Mouse (Mus musculus) embryo, embryonic 11 days (tissue): ENCODE data around the gene Tcte2.

Experiments
- DNase-seq: peaks from one replicate; pipeline ENCODE4 v3.0.0-alpha.2; 2015

The Tcte2 gene

DNA sequence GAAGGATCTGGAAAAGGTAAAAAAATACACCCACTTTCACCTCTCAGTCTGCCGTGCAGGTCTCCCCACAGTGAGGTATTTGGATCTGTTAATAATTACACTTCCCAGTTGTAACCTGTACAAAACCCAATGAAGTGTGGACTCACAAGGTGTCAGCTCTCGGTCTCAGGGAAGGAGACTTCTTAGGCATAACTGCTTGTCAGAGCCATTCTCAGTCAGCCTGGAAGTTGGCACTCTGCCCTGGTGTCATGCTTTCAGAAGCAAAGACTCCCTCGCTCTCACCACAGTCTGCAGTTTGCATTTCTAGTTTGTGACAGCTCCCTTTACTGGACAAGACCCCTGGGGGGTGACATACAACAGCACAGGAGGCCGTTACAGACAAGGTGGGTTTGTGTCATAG, 16.8 kb downstream of the Tcte2 start:
- DNase-seq, result no peak

DNA sequence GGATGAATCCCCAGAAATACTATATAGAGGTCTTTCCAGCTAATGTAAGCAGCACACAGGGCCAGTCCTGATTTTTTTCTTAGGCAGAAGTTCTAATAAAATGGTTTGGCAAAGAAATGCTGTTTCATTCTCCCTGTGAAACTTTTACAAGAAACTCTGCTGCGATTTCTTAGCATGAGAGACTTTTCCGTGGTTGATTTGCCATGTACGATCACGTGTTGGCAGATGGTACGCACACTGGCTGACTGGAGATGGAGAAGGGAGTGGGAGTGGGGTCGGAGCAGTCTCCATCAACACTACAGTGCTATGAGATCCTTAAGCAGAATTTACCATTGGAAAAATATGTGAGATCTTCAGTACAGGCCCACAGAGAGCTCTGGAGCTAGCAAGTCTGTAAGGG, 17.4 kb downstream of the Tcte2 start:
- DNase-seq, result no peak

DNA sequence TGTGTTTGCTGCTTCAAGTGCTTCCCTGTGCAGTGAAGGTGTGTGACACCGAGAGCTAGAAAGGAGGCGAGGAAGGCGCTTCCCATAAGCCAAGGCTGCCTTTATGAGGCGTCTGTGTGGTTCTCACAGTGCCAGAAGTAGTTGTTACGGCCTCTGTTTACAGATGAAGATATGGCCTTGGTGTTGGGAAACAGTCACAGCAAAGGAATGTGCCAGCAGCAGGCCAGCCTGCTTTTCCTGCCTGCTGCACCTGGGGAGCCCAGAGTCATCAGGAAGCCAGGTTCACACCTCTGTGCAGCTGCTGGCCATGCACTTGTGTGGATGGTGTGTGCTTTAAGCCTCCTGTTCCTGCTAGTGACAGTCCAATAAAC, 17.9 kb downstream of the Tcte2 start:
- DNase-seq, result no peak

DNA sequence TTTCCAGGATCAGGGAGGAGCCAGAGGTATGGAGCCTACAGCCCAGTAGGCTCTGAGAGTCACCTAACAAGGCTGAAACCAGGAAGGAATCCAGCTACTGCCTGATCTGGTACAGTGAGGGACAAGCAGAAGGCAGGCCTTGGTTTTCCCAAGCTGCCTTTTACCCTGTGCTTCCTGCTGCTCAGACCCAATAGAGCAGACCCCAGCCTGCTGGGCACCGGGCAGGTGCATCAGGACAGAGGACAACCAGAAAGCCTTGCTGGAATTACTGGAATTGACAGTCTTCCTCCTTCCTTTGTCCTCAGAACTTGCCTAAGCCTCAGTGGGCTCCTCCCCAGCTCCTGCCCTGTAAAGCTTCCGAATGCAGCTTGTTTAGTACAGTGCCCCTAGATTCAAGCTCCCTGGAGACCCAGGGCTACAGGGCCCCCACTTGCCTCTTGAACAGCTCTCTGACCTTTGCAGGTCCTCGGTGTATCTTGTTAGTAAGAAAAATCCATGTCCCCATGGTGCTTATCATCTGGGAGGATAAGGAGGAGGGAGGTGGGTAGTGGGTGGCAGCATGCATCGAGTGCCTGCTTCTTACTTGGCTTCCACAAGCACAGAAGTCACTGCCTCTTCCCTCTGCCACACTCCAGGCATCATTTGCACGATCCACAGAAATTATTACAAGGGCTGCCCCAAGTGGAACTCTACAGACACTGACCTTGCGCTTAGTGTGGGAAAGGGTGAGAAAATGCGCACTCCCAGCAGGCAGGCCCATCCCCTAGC, 18.5 kb downstream of the Tcte2 start:
- no peak for DNase-seq

- no peak for DNase-seq
Measured at GRCm38 (mm10) chr17:13742334-13742733, 19.3 kb downstream of the Tcte2 start.

DNA sequence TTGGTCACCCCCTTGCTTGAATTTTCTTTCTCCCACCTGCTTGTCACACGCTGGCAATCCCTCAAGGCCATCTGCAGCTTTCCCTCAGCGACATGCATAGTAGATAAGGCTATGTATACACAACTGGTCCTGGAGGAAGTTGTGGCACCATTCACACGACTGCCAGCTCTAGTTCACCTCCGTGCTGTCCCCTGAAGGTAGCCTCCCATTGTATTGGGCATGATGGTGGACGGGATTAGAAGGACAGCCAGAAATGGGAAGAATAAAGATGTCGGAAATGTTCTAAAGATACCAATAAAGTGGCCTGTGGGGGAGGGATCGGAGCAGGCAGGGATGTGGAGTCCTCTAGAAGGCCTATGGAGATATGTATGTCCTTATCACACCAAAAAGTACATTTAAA, 20.0 kb downstream of the Tcte2 start:
- no peak for DNase-seq

DNA sequence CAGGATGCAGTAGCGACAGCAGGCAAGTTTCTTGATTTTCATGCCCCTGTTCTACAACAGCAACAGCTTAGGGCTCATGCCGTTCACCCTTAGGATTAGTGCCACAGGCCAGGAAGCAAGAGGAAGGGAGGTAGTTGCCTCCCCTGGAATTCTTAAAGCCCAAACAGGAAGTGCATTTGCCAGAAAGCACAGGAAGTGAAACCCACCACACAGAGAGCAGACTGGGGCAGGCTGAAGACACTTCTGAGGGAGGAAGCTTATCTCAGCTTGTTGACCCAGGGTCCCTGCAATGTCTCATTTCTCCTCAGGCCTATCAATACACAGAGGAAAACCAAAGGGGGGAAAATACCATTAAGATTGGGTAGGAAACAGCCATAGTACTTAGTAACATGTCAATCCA, 20.8 kb downstream of the Tcte2 start:
- no peak for DNase-seq

DNA sequence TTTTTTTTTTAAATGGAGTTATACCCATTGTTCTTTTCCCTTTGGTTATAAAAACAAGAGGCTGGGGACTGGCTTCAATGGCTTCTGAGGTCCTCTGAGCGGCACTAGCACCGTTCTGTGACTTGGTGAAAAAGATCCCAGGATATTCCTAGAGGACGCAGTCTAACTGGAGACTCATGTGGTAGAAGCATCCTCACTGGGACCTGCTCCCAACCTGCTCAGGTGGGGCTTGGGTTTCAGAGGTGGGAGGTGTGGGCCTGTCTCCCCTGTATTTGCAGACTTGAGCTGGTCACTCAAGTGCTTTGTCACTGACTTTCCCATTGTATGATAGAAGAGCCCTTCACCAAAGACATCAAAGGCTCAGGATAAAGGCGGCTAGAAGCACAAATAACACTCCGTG, 21.6 kb downstream of the Tcte2 start:
- DNase-seq, result no peak

- DNase-seq, result no peak
Measured at GRCm38 (mm10) chr17:13738916-13739315, 22.7 kb downstream of the Tcte2 start.

DNA sequence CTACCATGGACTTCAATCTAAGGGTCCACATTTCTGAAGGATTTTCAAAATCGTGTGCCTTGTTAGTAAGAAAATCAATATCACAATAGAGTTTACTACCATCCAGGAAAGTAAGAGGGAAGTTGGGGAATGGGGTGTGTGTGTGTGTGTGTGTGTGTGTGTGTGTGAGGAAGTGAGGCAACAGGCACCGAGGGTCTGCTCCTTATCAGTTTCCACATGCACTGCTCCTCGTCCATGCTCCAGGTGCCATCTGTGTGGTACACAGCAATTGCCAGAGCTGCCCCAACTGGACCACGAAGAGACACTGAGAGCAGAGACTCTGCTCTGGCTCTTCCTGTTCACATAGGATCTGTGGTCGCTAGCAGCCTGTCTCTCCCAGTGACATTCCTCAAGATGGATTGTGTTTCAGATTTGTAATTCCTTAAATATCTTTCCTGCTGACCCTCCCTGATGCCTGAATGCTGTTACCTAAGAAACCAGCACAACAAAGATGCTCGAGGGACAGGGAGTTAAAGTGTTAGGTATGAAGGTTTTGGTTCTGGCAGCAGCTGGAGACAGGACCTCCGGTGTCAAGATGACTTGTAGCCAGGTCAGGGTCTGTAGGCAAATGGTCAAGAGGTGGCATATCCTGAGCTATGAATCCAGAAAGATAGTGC, 23.4 kb downstream of the Tcte2 start:
- DNase-seq, result no peak

DNA sequence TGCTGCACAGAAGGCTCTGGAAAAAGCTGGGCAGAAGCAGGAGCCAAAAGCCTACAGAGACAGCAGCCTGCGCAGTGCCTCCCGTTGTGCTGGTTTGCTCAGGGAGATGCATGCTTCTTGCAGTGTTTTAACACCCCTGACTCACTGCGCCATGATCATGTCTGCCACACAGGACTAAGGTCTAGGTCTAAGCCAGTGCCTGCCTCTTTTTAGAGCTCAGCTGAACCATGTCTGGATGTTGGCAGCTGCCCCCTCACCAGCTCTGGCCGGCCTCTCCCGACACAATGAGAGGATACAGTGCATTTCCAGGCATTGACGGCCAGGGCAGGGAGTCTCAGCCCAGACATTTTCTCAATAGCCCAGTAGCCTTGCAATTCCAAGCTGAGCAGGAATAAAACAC, 24.3 kb downstream of the Tcte2 start:
- DNase-seq, result no peak

GRCm38 (mm10) chr17:13735803-13736282, 25.8 kb downstream of the Tcte2 start:
- DNase-seq, result no peak

GRCm38 (mm10) chr17:13735057-13735456, 26.6 kb downstream of the Tcte2 start:
- DNase-seq, result no peak

DNA sequence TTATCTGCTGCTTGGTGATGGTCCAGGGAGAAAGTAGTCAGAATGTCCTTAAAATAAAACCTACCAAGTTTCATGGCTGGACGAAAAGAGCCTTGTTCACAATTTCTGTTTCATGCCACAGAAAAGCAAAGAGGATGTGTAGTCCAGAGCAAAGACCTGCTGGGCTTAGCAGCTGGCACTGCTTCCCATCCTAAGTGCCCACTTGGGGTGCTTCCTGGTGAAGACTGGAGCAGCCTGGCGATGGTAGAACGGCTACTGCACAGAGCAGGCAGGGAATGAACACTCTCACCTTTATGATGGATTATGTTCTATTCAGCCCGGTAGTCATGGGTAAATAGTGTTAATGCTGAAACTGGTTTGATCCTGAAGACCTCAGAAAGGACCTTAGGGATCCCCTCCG, 27.7 kb downstream of the Tcte2 start:
- DNase-seq, result no peak

- DNase-seq, result no peak
Measured at GRCm38 (mm10) chr17:13732685-13733084, 28.9 kb downstream of the Tcte2 start.

DNA sequence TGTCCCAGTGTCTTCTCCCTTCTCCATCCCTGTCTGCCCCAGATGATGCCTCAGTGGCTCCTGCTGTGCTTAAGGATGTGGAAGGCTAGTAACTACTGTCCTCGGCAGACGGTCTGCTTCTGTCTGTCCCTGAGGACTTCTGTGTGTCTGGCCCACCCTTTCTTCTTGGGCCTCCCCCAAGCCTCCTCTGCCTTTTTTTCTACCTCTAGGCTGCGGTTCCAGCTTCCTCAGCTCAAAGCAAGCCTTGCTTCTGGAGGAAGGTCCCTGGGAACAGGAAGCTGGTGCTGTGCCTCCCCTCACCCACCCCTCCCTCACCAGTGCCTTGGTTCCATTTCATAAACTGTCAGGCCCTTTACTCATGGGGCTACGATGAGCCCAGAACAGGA, 29.9 kb downstream of the Tcte2 start:
- no peak for DNase-seq

- DNase-seq, result no peak
Measured at GRCm38 (mm10) chr17:13730980-13731726, 30.5 kb downstream of the Tcte2 start.

GRCm38 (mm10) chr17:13726832-13727355, 34.7 kb downstream of the Tcte2 start:
- no peak for DNase-seq

DNA sequence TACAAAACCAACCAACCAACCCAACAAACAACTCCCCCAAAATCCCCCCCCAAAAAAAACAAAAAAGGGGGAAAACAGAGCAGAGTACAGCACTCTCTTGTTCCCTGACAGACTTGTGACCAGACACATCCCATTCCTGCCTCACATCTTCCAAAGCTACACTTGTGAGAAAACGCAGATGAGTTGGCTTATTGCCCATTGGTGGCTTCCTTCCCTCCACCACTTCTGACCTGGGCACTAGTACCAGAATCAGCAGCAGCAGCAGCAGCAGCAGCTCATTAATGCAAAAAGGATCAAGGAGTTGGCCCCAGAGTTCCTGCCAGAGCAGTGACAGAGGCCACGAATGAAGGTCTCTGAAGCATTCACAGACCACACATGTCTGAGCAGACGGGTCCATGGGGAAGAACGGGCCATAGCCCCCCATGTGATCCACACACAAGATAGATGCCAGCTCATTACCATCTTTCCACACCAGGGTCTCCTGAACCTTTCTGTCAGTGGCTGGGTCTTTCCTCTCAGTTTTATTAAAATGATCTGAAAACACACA, 36.5 kb downstream of the Tcte2 start:
- no peak for DNase-seq

GRCm38 (mm10) chr17:13722434-13722833, 39.2 kb downstream of the Tcte2 start:
- DNase-seq, result no peak

GRCm38 (mm10) chr17:13721372-13721771, 40.3 kb downstream of the Tcte2 start:
- DNase-seq, result no peak

GRCm38 (mm10) chr17:13720187-13720586, 41.4 kb downstream of the Tcte2 start:
- DNase-seq, result no peak

DNA sequence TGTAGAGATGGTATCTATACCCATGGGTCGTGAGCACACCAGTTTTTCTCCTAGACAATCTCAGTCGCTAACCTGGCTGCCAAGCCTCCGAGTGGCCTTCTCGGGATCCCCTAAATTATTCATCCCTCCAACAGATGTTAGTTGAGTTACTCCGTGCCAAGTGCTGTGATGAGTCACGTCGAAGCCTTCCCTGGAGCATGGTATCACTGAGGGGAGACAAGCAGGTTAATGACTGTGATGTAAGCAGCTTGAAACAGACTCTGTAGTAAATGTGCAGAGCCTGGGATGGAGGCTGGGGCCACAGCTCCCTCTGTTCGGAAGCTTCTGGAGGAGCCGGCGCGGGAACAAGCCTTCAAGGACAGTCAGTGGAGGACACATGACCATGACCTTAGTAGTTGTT, 44.2 kb downstream of the Tcte2 start:
- DNase-seq, result no peak
